ENCODE assay signal across 9 mouse cellular contexts in genomic region chr8:48016538-48016937, GRCm38 (mm10). TPM values are rescaled to one million over a fixed set of nuclear protein-coding genes. Genes with fewer than 3 reads are reported as not detected.
DNase-seq lines count a peak whose midpoint lies in the region; ATAC-seq and TF ChIP-seq lines count a peak whose summit lies in the region.
"Had no signal": no experiment of that assay in that cellular context is flagged by ENCODE, and none has a peak within 500 bp of the region (broad histone marks: within the 10 kb centered on the region; RNA-seq: fewer than 3 reads in every experiment).

No protein-coding gene starts in this region.

- H3K36me3 ChIP-seq in kidney, adult 2 months (ENCODE audit: control insufficient read depth, insufficient read depth, low read length) = no peaks in the 10 kb centered on the region
- no peaks in the 10 kb centered on the region for H3K36me3 ChIP-seq in limb, embryonic 10.5 days
- no peaks in the 10 kb centered on the region for H3K36me3 ChIP-seq in neural tube, embryonic 11.5 days (ENCODE audit: control insufficient read depth, insufficient read depth, low read length)
- no peaks in the 10 kb centered on the region for H3K36me3 ChIP-seq in stomach, embryonic 16.5 days (ENCODE audit: control insufficient read depth, insufficient read depth, low read length)

- DNase-seq in A20 (ENCODE audit: low read depth, low spot score) = peak; percentile 77
- DNase-seq in adrenal gland, adult (ENCODE audit: inconsistent age in 2 of 2, low spot score in 1 of 2) = peak; percentile 72 to 93
- peak; percentile 68 for DNase-seq in gastrocnemius, postnatal 14 days
- DNase-seq in kidney, adult 2 months = peak; percentile 80
- peak; percentile 85 for DNase-seq in limb, embryonic 10.5 days (ENCODE audit: low spot score)
- peak; percentile 85 for DNase-seq in neural tube, embryonic 11.5 days (ENCODE audit: low spot score)

- no peaks in the 10 kb centered on the region for H3K27me3 ChIP-seq in kidney, adult 2 months (replicated peaks; ENCODE audit: control insufficient read depth, insufficient read depth, low read length)
- no peaks in the 10 kb centered on the region for H3K27me3 ChIP-seq in limb, embryonic 10.5 days (ENCODE audit: low read depth, poor library complexity, severe bottlenecking)
- H3K27me3 ChIP-seq in neural tube, embryonic 11.5 days (ENCODE audit: control insufficient read depth, insufficient read depth, low read length) = no peaks in the 10 kb centered on the region
- no peaks in the 10 kb centered on the region for H3K27me3 ChIP-seq in stomach, embryonic 16.5 days (ENCODE audit: control insufficient read depth, insufficient read depth, low read length)

- H3K9me3 ChIP-seq in limb, embryonic 10.5 days (replicated peaks) = no peaks in the 10 kb centered on the region
- no peaks in the 10 kb centered on the region for H3K9me3 ChIP-seq in neural tube, embryonic 11.5 days (ENCODE audit: control insufficient read depth, low read length)
- no peaks in the 10 kb centered on the region for H3K9me3 ChIP-seq in stomach, embryonic 16.5 days (replicated peaks; ENCODE audit: control insufficient read depth, low read length)

- peak; percentile 93 for TF ChIP-seq CTCF in cortical plate, adult 2 months (IDR thresholded peaks at IDR 0.05; ENCODE audit: extremely low read depth, insufficient read depth, low read length)
- peak; percentile 96 for TF ChIP-seq CTCF in kidney, adult 2 months (conservative IDR thresholded peaks at IDR 0.05; ENCODE audit: insufficient read depth, insufficient read length, low read depth, low read length)

- no peak overlapping the region for H3K9ac ChIP-seq in neural tube, embryonic 11.5 days (ENCODE audit: low read length)
- no peak overlapping the region for H3K9ac ChIP-seq in stomach, embryonic 16.5 days (ENCODE audit: low read length)

- no peaks in the 10 kb centered on the region for H3K4me1 ChIP-seq in cortical plate, adult 2 months (ENCODE audit: control insufficient read depth, insufficient read depth, low read length)
- H3K4me1 ChIP-seq in kidney, adult 2 months (ENCODE audit: control insufficient read depth, insufficient read depth, low read length) = no peaks in the 10 kb centered on the region
- H3K4me1 ChIP-seq in limb, embryonic 10.5 days = no peaks in the 10 kb centered on the region
- no peaks in the 10 kb centered on the region for H3K4me1 ChIP-seq in neural tube, embryonic 11.5 days (ENCODE audit: control insufficient read depth, insufficient read depth, low read length)
- no peaks in the 10 kb centered on the region for H3K4me1 ChIP-seq in stomach, embryonic 16.5 days (ENCODE audit: control insufficient read depth, insufficient read depth, low read length)

- intact Hi-C loops in gastrocnemius, postnatal 14 days (cut with DNase I; ENCODE audit: low total_unique reads) = loop anchor here (2.0 to 10.0 kb wide), 2 partner anchors 144 to 272 kb away; no protein-coding TSS in a partner anchor

- no peak overlapping the region for H3K4me3 ChIP-seq in cortical plate, adult 2 months (ENCODE audit: insufficient read depth, low read length)
- H3K4me3 ChIP-seq in kidney, adult 2 months (ENCODE audit: insufficient read depth, low read depth, low read length) = no peak overlapping the region
- no peak overlapping the region for H3K4me3 ChIP-seq in limb, embryonic 10.5 days
- no peak overlapping the region for H3K4me3 ChIP-seq in neural tube, embryonic 11.5 days (ENCODE audit: low read depth, low read length)
- no peak overlapping the region for H3K4me3 ChIP-seq in stomach, embryonic 16.5 days (replicated peaks; ENCODE audit: low read length)
- H3K4me3 ChIP-seq: erythroblast, embryonic 14.5 days had no signal

- no peak for ATAC-seq in neural tube, embryonic 11.5 days (ENCODE audit: insufficient read depth, low FRiP score, low TSS enrichment)
- peak; percentile 29; the same call in 1 of the 2 replicates for ATAC-seq in stomach, embryonic 16.5 days (ENCODE audit: insufficient read depth, low FRiP score)

- TF ChIP-seq POLR2A in cortical plate, adult 2 months (IDR thresholded peaks at IDR 0.05; ENCODE audit: extremely low read depth, insufficient read depth, low read length) = no peak
- TF ChIP-seq POLR2A in kidney, adult 2 months (IDR thresholded peaks at IDR 0.05; ENCODE audit: low read depth, low read length) = no peak

- 14% methylated on average over 8 of the region's 8 CpGs for WGBS in kidney, adult 2 months
- 25% methylated on average over 8 of the region's 8 CpGs for WGBS in limb, embryonic 10.5 days
- 31% methylated on average over 8 of the region's 8 CpGs for WGBS in neural tube, embryonic 11.5 days
- 20% methylated on average over 8 of the region's 8 CpGs for WGBS in stomach, embryonic 16.5 days

- no peak overlapping the region for H3K27ac ChIP-seq in cortical plate, adult 2 months (ENCODE audit: insufficient read depth, low read length)
- no peak overlapping the region for H3K27ac ChIP-seq in kidney, adult 2 months (ENCODE audit: insufficient read depth, low read depth, low read length)
- H3K27ac ChIP-seq in limb, embryonic 10.5 days = no peak overlapping the region
- H3K27ac ChIP-seq in neural tube, embryonic 11.5 days (ENCODE audit: low read depth, low read length) = no peak overlapping the region
- no peak overlapping the region for H3K27ac ChIP-seq in stomach, embryonic 16.5 days (ENCODE audit: low read length)

- no peak overlapping the region for H3K4me2 ChIP-seq in neural tube, embryonic 11.5 days (ENCODE audit: low read depth)
- H3K4me2 ChIP-seq in stomach, embryonic 16.5 days (ENCODE audit: low read depth, low read length) = no peak overlapping the region

RNA-seq across cellular contexts. Expression of gene Wwc2, which starts 25.8 kb away (rescaled TPM):
- 10.1 and 10.5 TPM in 2 replicates for polyA plus RNA-seq in cortical plate, adult 2 months (2012; rRNA removed)
- total RNA-seq in gastrocnemius, postnatal 14 days (2021) = 10 to 100 TPM in 1 of 2 experiments, 1 to 10 TPM in 1; 9.9 to 10.3 TPM
- polyA plus RNA-seq in kidney, adult 2 months (2012; rRNA removed) = 20.4 and 22.1 TPM in 2 replicates
- 9.7 and 11.7 TPM in 2 replicates for polyA plus RNA-seq in limb, embryonic 10.5 days (2016; fragmentation: Nextera tagmentation; extraction: Ambion mirVana)
- polyA plus RNA-seq in neural tube, embryonic 11.5 days (2014; fragmentation: Nextera tagmentation; extraction: Ambion mirVana) = 9.6 and 10.1 TPM in 2 replicates
- 7.2 and 8.0 TPM in 2 replicates for polyA plus RNA-seq in stomach, embryonic 16.5 days (2015; fragmentation: Nextera tagmentation; extraction: Ambion mirVana)
